Mouse (Mus musculus) T-cell, adult 2 months (primary cell): ENCODE measurements around the gene Dnah8.
A peak's percentile ranks its signal among the peaks of the same experiment; 100 is the strongest.
"Not testable (repeated sequence)": the region's sequence is repeated elsewhere in the genome, so short reads cannot be mapped to it uniquely, and the experiment has no call there.

Experiments
- DNase-seq: peaks from one replicate; pipeline ENCODE4 v3.0.0; 2022; ENCODE audit warnings: low spot score

Gene Dnah8

GRCm38 (mm10) chr17:30624132-30624531, at the start of gene Dnah8:
Dnah8 (plus strand) TSS chr17:30624354.
- DNase-seq: not testable (repeated sequence)

- no peak for DNase-seq
These were observed 49.4 kb upstream of the Dnah8 start for GRCm38 (mm10) chr17:30574783-30575075.

- DNase-seq: peak; percentile 65
These were observed 48.8 kb upstream of the Dnah8 start for GRCm38 (mm10) chr17:30575121-30575904.

DNA sequence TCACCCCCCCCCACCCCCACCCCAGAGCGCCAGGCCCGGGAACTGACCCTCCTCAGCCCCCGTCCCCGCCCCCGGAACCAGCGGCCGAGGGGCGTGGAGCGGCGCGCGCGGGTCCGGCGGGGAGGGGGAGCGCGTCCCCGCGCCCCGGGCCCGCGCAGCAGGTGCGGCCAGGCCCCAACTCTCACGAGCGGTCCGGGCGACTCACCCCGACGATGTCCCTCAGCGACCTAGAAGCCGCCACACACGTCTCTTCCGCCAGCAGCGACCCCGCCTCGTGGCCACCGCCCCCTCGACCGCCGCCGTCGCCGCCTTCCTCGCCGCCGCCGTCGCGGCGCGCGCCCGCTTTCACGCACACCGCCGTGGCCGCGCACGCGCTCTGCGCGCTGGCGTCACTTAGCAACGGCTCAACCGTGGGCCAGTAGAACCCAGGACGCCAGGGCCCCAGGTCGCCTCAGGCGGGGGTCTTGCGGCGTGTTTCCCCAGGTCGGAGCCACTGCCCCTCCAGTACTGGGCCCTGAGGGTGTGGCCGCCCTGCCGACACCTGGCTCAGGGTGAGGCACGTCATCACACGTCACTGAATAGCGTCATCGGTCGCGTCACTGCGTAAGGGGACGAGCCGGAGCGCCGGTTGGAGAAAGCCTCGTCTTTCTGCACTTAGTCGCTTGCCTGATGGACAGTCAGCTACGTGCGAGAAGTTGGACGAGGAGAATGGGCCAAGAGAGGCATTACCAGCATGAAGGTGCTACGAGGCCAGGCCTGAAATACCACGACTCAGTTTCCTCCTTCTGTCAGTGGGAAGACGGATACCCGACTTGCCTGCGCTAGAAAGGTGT, 48.0 kb upstream of the Dnah8 start, which contains the start of gene Btbd9:
Gene Btbd9, minus strand, starts transcription at position 548 of the 833 bp plus-strand sequence.
- DNase-seq: peak; percentile 97

GRCm38 (mm10) chr17:30576946-30577345, 47.2 kb upstream of the Dnah8 start:
- DNase-seq: no peak

- DNase-seq: no peak
These were observed 43.4 kb upstream of the Dnah8 start for GRCm38 (mm10) chr17:30580781-30581180.

DNA sequence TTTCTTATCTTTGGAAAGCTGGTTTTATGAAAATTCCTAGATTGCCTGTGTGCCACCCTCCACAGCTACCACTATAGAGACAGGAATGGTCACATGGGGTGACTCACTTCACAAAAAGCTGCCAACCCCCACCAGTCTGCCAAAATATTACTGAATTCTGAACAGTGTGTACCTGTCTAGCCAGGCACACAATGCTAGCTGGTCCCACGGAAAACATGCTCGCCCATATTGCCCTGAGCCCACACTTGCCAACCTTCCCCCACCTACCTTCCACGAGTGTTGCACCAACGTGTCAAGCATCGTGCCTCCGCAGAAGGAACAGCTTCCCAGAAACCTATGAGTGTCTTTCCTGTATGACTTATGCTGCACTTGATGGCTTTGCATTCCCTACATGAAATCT, 43.0 kb upstream of the Dnah8 start:
- no peak for DNase-seq

DNA sequence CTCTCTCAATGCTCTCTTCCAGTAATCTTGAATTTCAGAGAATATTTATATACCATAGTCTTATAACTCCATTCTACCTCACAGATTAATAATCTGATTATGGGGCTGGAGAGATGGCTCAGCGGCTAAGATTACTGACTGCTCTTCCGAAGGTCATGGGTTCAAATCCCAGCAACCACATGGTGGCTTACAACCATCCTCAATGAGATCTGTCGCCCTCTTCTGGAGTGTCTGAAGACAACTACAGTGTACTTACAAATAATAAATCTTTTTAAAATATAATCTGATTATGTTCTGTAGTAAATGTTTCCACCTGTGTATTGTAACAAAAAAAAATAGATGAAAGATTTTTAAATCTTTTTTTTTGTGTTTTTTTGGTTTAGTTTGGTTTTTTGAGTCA, 41.8 kb upstream of the Dnah8 start:
- no peak for DNase-seq

DNA sequence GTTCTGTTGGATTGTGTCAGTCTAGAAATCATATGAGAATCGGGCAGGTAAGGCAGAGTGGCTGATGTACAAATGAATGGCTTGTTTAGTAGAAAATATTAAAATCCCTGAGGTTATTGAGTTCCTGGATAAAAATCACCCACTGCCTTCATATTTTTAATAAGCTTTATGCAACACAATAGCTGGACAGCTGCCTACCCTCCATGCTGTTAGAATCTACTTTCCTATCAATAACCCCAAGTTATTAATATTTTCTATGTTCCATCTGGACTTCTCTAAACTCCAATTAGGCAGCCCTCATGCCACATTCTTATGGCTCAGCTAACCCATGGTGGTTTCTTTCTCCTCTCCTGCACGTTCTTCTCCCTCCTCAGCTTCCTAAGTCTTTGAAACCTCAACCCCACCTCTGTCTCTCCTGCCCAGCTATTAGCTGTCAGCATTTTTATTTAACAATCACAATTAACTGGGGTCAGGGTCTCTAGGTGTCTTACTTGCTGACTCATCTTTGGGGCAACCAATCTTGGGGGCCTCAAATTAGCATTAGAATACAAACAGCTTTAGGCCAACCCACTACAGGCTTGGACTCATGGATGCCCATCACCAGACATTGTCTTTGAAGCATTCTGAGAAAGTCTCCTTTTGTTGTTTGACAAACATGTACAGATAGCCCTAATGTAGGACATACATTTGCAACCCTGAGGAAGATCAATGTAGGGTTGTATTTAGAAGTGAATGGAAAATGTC, 40.7 kb upstream of the Dnah8 start:
- DNase-seq: no peak

- DNase-seq: peak; percentile 69
These were observed 33.5 kb upstream of the Dnah8 start for GRCm38 (mm10) chr17:30590417-30591198.

DNA sequence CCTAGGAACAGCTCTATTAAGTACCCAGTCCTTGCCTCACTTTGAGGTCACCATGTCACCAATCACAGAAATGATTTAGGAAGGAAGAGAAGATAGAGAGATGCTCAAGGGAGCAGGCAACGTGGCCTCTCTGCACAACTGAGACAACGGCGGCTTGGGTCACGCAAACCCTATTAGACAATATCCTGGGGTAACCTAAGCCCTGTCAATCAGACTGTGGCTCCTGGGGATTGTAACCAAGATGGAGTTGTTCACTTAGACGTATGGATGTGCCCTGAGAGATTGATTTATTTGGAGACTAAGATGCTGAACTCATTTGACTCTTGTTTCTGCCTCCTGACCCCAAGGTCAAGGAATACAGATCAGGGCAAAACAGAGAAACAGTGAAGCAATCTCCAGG, 29.7 kb upstream of the Dnah8 start:
- DNase-seq: no peak

DNA sequence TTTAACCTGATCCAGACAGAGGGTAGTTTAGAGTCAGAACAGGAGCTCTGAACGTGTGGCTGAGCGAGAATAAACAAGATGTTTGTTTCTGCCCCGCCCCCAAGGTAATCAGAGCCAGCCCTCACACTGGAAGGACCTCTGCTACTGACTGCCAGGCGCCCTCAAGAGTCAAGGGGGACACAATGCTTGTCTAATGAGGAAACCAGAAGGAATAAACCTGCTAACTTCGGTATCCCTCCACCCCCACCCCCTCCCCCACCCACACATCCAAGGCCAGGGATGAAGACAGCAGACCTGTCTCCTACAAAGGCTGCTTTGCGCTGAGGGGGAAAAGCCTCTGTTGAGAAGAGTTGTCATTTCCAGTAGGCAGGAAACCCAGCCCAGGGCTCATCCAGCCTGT, 29.3 kb upstream of the Dnah8 start:
- DNase-seq: no peak

GRCm38 (mm10) chr17:30597786-30598185, 26.4 kb upstream of the Dnah8 start:
- no peak for DNase-seq

GRCm38 (mm10) chr17:30598300-30598699, 25.9 kb upstream of the Dnah8 start:
- DNase-seq: no peak

- no peak for DNase-seq
These were observed 22.0 kb upstream of the Dnah8 start for GRCm38 (mm10) chr17:30602175-30602574.

DNA sequence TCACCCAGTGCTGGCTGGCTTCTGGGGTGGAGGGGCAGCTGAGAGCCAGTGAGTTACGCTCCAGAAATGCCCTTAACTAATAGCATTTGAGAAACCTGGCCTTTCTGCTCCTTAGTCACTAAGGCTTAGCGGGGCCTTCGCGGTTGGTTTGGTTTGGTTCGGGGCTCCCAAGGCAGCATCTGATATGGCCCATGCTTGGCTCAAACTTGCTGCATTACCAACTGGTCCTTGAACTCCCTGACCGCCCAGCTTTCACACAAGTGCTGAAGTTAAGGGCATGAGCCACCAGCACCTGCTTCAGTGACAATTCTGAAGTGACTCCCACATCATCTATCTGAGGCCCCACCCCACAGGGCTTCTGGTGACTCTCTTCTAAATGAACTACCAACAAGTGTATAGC, 19.9 kb upstream of the Dnah8 start:
- no peak for DNase-seq

DNA sequence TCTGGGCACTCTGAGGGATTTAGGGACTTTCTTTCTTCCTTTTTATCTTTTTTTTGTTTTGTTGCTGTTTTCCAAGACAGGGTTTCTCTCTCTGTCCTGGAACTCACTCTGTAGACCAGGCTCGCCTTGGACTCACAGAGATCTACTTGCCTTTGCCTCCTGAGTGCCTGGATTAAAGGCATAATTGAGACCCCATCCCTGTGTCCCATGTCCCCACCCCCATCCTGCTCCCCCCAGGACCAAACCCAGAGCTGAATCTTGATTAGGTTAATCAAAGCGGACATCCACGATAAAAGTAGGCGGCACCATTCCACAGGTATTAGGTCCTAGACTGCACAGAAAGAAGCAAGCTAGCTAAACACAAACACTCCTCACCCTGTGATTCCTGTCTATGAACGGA, 19.2 kb upstream of the Dnah8 start:
- DNase-seq: no peak

- no peak for DNase-seq
These were observed 17.9 kb upstream of the Dnah8 start for GRCm38 (mm10) chr17:30606206-30606605.

DNA sequence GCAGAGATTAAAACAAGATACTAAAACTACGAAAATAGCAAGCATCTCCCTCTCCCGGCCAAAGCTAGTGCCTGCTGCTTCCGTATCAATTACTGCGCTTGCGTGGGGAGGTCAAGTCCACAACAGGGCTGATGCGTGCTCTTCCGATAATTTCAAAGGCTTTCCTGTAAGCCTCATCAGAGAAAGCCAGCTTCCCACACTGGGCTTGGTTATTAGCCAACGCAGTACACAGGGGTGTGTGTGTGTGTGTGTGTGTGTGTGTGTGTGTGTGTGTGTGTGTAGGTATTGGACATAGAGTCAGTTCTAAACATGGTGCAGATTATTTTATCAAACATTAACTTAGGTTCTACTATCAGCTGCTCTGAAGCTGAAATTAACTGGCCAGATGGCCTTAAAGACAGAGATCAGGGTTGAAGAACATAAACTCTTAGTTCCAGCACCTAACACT, 17.5 kb upstream of the Dnah8 start:
- DNase-seq: no peak

GRCm38 (mm10) chr17:30607330-30607729, 16.8 kb upstream of the Dnah8 start:
- no peak for DNase-seq

DNA sequence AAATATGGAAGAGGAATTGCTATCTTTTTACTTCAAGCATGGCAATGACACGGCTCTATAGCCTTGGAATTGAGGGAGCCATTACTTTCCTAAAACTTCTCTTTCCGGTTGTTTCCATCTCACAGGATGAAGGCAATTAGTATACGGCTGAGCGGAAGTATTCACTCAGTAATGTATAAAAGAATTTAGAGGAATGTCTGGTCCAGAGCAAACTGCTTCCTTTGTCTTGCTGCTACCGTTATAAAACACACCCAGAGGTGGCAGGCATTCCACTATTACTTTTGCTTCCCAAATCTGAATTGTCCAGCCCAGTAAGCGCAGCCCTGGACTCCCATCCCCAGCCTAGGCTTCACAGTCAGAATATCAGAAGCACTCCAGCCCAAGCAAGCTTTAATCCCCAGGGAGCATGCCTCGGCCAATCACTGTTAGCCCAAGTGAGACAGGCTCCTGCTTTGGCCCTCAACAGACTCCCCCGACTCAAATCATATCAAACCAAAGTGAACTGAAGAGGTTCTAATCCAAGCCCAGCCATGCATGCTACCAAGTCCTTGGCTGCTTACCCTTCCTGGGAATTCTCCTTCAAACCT, 16.2 kb upstream of the Dnah8 start:
- no peak for DNase-seq
